Mouse (Mus musculus): ENCODE measurements around the gene Adamts7. TPM values are rescaled to one million over a fixed set of nuclear protein-coding genes. Genes with fewer than 3 reads are reported as not detected.

The Adamts7 gene
- polyA plus RNA-seq, 1 experiment from 2014 or later = 18.9 TPM

DNA sequence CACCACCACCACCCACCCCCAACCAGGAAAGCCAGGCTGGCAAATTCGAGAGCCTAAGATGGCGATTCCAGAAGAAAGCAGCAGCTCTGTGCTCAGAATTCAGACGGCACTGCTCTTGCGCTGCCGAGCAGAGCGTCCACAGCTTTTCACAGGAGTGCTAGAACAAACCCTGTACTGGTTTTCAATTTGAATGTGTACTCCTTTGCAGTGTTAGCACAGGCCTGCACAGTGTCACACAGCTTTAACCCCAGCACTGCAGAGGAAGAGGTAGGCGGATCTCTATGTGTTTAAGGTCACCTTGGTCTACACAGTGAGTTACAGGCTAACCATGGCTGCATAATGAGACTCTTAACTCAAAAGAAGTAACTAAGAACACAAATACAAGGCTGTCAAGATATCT lies 85.5 kb downstream of the Adamts7 start:
- Histone ChIP-seq H3K27me3 (no peaks in the 10 kb centered on the region), H3K4me2 (no peak overlapping the region), H3K36me3 (peaks cover 18% of the 10 kb centered on the region; the same call in 1 of the 2 replicates), H3K4me1 (replicated peaks) (no peaks in the 10 kb centered on the region), H3K4me3 (replicated peaks) (no peak overlapping the region), H3K27ac (no peak overlapping the region), H3K9ac (replicated peaks) (no peak overlapping the region), H3K9me3 (no peaks in the 10 kb centered on the region)
- ATAC-seq (ENCODE audit: insufficient number of reproducible peaks, insufficient read depth, low FRiP score, low TSS enrichment, low read depth) = no peak
- WGBS = 95% methylated on average over 7 of the region's 7 CpGs

DNA sequence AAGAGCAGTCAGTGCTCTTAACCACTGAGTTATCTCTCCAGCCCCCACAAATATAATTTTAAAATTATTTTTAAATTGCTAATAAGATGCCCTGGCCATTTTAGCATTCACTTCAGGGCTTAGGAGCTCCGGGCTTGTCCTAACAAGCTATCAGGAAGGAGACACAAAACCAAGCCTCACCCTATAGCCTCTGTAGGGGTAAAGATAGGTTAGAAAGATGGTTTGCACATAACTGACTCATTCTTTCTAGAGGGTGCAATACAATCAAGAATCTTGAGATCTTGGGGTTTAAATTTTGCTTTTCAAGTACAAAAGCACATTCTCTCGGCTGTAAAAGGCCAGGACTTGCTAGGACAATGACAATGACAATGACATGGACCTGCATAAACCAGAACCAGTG lies 86.2 kb downstream of the Adamts7 start:
- Histone ChIP-seq H3K9me3 (no peaks in the 10 kb centered on the region), H3K27me3 (no peaks in the 10 kb centered on the region), H3K4me3 (replicated peaks) (no peak overlapping the region), H3K9ac (replicated peaks) (no peak overlapping the region), H3K27ac (no peak overlapping the region), H3K4me1 (replicated peaks) (no peaks in the 10 kb centered on the region), H3K36me3 (peaks cover 18% of the 10 kb centered on the region; the same call in 1 of the 2 replicates), H3K4me2 (no peak overlapping the region)
- no peak for ATAC-seq (ENCODE audit: insufficient number of reproducible peaks, insufficient read depth, low FRiP score, low TSS enrichment, low read depth)
- 94% methylated on average over 2 of the region's 2 CpGs for WGBS

DNA sequence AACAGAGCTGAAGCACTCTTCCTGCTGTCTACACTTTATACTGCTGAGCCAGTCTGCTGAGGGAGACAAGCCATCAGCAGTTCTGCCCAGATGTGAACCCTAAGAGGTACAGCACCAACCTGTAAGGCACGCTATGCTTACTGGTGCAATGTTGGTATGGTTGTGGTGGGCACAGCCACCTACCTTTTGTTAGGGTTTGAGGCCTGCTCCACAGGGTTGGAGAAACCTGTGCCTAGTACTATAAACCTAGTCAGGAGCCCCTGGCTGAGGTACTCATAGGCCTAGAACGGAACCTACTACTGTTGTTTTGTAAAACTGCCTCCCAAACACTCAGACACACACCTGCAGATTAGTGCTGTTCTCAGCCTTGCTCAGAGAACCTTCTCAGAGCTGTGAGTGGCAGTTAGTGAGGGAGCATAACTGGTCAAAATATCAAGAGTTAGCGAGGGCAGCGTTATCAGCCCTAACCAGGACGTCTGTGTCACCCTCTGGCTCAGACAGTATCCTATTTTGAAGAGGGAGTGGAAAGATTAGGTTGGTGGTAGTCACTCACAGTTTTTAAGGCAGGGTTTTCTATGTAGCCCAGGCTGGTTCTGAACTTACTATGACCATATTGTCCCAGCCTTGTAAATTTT lies 87.4 kb downstream of the Adamts7 start:
- WGBS = 89% methylated on average over 5 of the region's 5 CpGs
- Histone ChIP-seq H3K27ac (no peak overlapping the region), H3K4me3 (replicated peaks) (no peak overlapping the region), H3K9ac (replicated peaks) (no peak overlapping the region), H3K27me3 (no peaks in the 10 kb centered on the region), H3K9me3 (no peaks in the 10 kb centered on the region), H3K4me2 (no peak overlapping the region), H3K4me1 (replicated peaks) (no peaks in the 10 kb centered on the region), H3K36me3 (peaks cover 18% of the 10 kb centered on the region; the same call in 1 of the 2 replicates)
- ATAC-seq (ENCODE audit: insufficient number of reproducible peaks, insufficient read depth, low FRiP score, low TSS enrichment, low read depth) = no peak

DNA sequence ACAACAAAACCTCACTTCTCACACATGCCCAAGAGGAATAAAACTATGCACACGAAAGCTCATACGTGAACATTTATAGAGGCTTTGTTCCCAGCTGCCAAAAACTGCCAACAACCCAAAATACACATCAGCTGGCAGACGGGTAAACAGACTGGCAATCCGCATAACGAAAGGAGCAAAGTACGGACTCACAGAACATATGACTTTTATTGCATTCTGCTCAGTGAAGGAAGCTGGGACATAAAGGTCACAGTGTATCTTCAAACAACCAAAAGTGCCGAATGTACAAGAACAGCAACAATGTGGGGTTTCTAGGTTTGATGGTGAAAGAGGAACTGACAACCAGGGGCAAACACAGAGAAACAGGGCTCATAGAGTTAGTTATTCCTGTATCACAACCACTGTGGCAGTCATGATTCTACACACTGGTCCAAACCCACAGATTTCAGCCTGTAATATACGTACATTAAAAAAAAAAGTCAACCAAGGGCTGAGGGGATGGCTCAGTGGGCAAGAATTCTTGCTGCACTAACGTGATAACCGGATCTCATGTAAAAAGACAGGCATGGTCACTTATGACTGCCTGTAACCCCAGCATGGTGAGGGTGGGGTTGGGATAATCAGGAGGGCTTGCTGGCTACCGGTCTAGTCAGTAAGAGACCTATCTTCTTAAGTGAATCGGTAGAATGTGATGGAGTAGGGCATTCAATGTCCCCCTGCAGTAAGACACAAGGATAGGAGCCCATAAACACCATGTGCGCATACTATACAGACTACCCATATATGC lies 88.3 kb downstream of the Adamts7 start:
- Histone ChIP-seq H3K4me2 (no peak overlapping the region), H3K27ac (no peak overlapping the region), H3K36me3 (peaks cover 17% of the 10 kb centered on the region; the same call in 1 of the 2 replicates), H3K9me3 (no peaks in the 10 kb centered on the region), H3K4me1 (replicated peaks) (no peaks in the 10 kb centered on the region), H3K4me3 (replicated peaks) (no peak overlapping the region), H3K27me3 (no peaks in the 10 kb centered on the region), H3K9ac (replicated peaks) (no peak overlapping the region)
- WGBS = 88% methylated on average over 13 of the region's 13 CpGs
- no peak for ATAC-seq (ENCODE audit: insufficient number of reproducible peaks, insufficient read depth, low FRiP score, low TSS enrichment, low read depth)

DNA sequence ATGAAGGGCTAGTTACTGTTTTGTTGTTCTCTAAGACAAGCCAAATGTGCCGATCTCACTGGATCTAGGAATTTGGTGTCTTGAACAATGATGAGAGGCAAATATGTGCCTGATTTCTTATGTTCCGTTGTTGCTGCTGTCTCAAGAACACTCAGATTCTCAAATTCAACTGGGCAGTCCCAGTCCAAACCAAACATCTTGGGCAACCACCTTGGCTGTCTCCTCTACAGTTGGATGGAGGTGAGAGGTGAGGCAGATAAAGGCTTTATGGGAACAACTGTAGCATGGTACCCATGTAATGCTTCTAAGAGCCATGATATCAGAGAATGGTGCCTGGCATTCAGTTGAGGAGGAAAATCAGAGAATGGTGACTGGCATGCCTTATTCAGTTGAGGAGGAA lies 90.3 kb downstream of the Adamts7 start:
- no peak overlapping the region for H3K4me2 ChIP-seq
- 97% methylated on average over 2 of the region's 2 CpGs for WGBS
- H3K9me3 ChIP-seq = no peaks in the 10 kb centered on the region
- H3K27me3 ChIP-seq = no peaks in the 10 kb centered on the region
- ATAC-seq (ENCODE audit: insufficient number of reproducible peaks, insufficient read depth, low FRiP score, low TSS enrichment, low read depth) = no peak
- no peak overlapping the region for H3K4me3 ChIP-seq (replicated peaks)
- no peak overlapping the region for H3K9ac ChIP-seq (replicated peaks)
- H3K4me1 ChIP-seq (replicated peaks) = no peaks in the 10 kb centered on the region
- 0 out of 2 replicates have a peak, but pooled peaks cover 5% of the 10 kb centered on the region for H3K36me3 ChIP-seq
- no peak overlapping the region for H3K27ac ChIP-seq

DNA sequence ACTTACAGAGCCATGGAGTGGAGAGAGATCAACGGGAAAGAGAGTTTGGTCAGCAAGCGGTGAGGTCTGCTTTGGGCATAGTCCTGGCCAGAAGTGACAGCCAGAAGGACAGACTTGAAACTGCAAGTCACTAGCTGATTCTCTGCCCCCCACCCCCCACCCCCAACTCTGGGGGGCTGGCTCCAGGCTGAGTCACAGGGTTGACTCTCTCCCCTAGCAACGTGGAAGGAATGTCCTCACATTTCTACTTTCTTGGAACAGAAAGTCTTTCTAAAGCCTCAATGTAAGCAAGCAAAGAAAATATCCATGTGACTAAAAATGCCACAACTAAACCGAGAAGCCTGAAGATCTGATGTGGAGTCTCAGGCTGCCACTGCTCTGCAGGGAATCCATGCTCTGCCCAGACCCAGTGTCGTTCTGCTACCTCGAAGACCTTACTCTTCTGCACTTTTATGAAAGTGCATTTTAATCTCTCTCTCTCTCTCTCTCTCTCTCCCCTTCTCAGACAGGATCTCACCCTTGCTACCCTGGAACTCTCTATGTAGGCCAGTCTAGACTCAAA lies 93.1 kb downstream of the Adamts7 start:
- Histone ChIP-seq H3K9ac (replicated peaks) (no peak overlapping the region), H3K4me3 (replicated peaks) (no peak overlapping the region), H3K9me3 (no peaks in the 10 kb centered on the region), H3K4me1 (replicated peaks) (peaks cover 5% of the 10 kb centered on the region), H3K4me2 (no peak overlapping the region), H3K27me3 (no peaks in the 10 kb centered on the region), H3K36me3 (no peaks in the 10 kb centered on the region), H3K27ac (no peak overlapping the region)
- no peak for ATAC-seq (ENCODE audit: insufficient number of reproducible peaks, insufficient read depth, low FRiP score, low TSS enrichment, low read depth)
- WGBS = 70% methylated on average over 6 of the region's 6 CpGs

DNA sequence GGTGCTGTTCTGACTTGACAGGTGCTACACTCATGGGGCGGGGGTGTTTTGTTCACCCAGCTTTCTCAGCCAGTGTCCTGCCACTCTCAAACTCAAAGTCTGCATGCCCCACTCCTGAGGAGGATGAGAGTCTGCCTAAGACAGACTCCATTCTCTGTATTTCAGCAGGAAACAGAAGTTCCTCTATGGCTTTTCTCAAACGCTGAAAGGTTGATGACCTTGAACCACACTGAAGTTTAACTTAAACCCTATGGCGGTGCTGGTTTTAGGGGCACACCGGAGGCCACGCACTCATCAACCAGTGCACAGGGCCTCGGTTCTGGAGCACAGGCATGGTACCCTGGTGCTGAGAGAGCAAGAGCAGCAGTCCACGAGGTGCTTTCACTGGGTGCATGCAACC lies 94.4 kb downstream of the Adamts7 start:
- Histone ChIP-seq H3K9me3 (no peaks in the 10 kb centered on the region), H3K27me3 (no peaks in the 10 kb centered on the region), H3K36me3 (no peaks in the 10 kb centered on the region), H3K4me2 (no peak overlapping the region), H3K4me3 (replicated peaks) (no peak overlapping the region), H3K4me1 (replicated peaks) (peaks cover 5% of the 10 kb centered on the region), H3K9ac (replicated peaks) (no peak overlapping the region), H3K27ac (no peak overlapping the region)
- no peak for ATAC-seq (ENCODE audit: insufficient number of reproducible peaks, insufficient read depth, low FRiP score, low TSS enrichment, low read depth)
- WGBS = 82% methylated on average over 7 of the region's 7 CpGs

Other genes with a start within 250 kb of the Adamts7 start
- gene Ctsh, start 108.9 kb upstream of the Adamts7 start, polyA plus RNA-seq (2016; fragmentation: Nextera tagmentation; extraction: Ambion mirVana) = 12.6 and 15.9 TPM in 2 replicates
- gene Morf4l1, start 48.3 kb upstream of the Adamts7 start, polyA plus RNA-seq (2016; fragmentation: Nextera tagmentation; extraction: Ambion mirVana) = 502 and 512 TPM in 2 replicates
- gene Tbc1d2b, start 107.7 kb downstream of the Adamts7 start, polyA plus RNA-seq (2016; fragmentation: Nextera tagmentation; extraction: Ambion mirVana) = 12.8 and 13.5 TPM in 2 replicates

Measured in limb, embryonic 12.5 days (tissue).